Mouse (Mus musculus) cerebral cortex, adult 2 months (tissue): ENCODE measurements around the gene Zscan10.

ENCODE experiments used
- WGBS: fragments of 180-500 bp; shearing (Covaris S2); methylation state at CpG from one replicate; pipeline ENCODE4 v1.1.7; 2018; 5-methylcytosine and 5-hydroxymethylcytosine counted together

Zscan10 gene

DNA sequence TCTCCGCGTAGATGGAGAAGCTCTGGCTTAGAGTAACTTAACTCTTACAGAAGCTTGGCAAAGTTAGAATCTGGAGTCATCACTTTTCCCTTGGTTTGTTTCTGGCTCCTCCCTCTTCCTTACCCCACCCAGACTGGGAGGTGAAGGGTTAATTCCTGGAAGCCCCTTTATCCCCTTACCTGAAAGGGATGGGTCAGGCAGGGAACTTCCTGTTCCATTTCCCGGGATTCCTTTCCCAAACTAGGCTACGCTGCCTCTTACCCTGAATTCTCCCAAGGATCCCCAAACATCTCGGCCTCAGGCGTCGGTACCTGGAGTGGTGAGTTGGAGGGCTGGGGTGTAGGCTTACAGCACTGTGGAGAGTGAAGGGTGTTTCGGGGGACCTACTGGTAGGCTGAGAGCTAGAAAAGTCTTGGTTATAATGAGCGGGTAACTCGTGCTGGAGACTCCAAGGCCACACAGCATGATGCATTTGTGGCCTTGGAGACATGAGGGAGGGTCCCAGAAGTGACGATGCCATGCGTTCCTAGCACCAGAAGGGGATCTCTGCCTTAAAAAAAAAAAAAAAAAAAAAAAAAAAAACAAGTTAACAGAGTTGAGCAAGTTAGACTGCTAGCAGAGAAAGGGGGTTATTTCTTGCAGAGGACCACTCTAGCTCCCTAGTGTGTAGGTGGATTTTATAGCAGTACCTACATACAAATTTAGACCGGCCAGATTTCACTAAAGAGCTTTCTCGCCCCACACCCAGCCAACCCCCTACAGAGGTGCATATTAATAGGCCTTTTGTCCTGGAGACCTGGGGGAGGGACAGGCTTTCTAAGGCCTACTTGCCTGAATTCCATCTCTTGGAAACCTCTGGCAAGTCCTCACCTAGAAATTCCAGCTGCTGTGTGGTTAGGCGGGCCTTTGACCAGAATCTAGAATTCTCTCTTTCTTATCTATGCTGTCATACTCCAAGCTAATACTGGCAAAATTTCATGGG is at the start of gene Zscan10:
TSS of gene Zscan10 (plus strand) at position 216 of the 982 bp plus-strand sequence.
- 69% methylated on average over 15 of the region's 15 CpGs for WGBS

DNA sequence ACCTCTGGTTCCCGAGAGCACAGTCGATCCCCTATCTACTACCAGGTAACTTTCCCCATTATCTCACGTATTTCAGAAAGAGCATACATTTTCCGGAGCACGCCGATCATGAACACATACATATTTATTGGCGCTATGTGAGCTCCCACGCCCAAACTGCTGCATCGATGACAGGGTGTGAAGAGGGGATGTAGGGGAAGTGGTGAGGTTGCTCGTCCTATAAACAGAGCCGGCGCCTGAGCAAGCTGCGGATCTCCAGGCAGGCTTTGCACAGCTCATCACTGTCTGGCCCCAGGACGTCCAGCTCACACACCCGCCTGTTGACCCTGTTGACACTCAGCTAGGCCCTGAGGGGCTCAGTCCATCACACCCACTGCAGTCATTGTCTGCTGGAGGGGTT is 49.8 kb upstream of the Zscan10 start:
- WGBS: 2% methylated on average over 15 of the region's 15 CpGs

DNA sequence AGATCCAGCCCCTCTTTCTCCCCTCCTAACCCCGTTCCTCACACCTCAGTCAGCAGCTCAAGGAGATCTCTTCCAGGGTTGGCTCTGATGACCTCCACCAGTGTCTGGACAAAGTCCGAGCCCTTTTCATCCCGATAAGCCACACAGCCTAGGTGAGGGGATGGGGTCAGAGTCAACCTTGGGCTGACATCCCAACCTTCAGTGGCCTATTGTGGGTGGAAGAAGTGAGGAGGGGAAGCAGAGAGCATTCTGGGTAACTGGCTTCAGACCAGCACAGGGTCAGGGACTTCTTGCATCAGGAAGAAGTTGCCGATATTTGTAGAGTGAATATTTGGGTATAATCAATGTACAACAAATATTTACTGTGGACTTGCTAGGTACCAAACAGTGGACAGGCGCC is 48.7 kb upstream of the Zscan10 start:
- WGBS: 77% methylated on average over 5 of the region's 5 CpGs

DNA sequence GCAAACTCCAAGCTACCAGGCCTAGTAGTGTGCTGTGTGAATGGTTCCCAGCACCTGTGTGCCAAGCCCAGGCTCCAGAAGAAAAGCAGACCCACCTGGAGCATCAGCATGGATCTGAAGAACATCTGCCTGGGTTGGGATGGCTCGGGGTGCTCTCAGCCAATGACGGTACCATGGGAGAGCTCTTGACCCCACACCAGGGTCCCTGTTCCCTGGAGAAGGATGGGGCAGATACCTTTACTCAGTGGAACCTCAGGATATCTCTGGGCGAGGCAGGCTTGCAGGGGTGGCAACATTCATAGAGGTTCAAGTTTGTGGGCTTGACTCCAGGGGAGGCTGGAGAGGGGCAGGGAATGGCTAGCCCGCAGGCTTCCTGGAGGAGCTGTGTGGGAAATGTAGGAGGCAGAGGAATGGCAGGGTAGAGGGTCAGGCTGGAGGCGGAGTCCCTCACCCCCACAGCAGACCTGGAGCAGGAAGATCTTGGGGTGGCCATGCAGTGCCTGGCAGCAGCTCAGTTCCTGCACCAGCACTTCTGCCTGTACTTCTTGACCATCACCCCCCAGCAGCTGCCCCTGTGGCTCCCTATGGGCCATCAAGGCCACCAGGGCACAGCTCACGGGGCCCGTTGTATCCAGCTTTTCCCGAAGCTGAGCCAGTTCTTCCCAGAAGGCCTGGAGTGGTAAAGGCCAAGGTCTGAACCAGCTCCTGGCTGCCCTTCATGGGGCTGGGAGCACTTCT is 47.6 kb upstream of the Zscan10 start:
- WGBS: 87% methylated on average over 8 of the region's 8 CpGs

DNA sequence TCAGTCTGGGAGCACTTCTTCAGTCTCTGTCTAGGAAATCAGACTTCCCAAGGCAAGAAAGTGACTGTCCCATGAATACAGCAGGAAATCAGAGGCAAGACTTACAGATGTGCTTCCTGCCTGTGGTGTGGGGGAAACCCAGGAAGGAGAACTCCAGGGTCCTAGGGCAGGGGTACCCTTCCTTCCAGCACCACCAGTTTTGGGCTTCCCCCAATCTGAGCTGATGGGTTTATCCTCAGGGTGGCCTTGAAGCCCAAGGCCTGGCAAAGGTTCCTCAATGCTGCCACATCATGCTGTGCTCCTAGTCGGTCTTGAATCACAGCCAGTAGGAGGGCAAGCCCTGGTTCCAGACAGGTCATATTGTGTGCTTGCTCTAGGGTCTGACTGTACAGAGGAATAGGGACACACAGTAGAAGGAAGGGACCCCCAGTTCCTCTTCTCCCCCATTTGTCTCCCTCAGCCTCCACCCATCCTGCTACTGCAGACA is 47.0 kb upstream of the Zscan10 start:
- 78% methylated on average over 1 of the region's 1 CpGs for WGBS

DNA sequence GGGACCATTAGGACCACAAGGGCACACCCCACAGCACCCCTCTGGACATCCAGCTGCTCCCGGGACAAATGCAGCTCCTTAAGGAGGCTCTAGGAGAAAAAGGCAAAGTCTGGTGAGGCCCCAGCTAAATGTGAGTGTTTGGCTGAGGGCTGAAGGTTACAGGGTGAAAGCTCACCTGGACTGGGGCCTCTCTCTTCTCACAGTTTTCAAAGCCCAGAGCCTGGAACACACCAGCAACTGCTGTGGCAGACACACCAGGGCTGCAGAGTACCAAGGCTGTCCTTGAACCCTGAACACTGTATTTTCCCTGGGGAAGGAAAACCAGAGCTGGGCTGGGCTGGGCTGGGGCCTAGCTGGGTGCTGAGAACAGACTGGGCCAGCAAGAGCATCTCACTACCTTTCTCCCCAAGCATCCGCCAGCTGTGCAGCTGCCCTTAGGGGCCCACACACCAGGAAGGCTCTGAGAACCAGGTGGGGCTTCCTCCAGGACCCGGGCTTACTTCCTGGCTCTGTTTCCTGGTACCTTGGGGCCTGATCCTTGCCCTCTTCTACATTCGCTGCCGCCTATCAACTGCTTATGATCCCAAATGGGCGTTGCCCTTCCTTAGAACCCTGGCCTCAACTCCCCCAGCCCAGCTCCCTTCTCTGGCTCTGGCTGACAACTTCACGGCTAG is 45.3 kb upstream of the Zscan10 start:
- WGBS: 76% methylated on average over 7 of the region's 7 CpGs

DNA sequence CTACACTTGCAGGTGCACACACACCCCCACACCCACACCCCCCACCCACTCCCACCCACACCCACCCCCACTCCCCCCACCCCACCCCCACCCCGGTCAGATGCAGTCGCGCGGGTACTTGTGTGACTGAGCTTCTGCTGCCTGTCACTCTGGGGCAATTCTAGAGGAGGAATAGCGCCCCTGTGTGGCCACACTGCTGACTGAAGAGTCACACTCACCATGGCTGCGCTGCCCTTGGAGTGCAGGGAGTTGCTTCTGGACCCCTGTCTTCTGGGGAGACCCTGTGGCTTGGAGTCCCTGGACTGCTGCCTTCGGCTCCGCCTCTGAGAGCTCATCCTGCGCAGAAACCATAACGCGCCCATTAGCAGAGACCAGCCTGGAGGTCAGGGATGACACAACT is 40.9 kb upstream of the Zscan10 start:
- WGBS: 48% methylated on average over 11 of the region's 11 CpGs

DNA sequence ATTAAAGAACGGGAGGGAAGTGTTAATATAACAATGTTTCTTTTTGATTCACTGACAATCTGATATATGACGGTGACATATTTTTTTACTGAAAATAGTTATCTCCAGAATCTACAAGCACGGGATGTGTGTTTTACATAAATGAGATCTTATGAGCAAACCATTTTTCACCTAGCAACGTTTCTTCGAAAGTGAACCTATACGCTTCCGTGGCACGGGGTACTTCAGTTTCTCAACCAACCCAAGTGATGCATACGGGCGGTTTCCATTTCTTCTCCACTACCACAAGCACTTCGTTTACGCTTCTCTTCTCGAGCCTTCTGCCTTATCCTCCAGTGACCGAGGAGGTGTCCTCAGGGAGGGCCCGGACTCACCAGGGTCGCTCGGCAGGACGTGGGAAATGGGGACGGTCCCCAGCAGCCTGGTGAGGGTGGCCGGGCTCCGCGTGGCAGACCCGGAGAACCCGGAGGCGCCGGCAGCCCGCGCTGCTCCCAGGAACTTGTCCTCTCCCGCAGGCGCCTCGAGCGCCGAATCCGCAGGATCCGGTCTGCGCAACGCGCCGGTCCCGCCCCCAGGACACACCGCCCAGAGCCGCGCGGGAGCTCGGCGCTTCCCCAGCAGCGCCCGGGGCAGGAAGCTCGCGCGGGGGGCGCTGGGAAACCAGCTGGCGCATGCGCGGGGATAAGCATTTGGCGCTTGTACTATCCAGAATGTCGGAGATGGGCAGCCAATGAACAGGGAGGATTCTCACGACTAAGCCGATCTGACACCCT is 36.9 kb upstream of the Zscan10 start, which contains the start of gene Zfp213:
TSS of gene Zfp213 (minus strand) at position 644 of the 773 bp plus-strand sequence.
- under 1% methylated on average over 59 of the region's 59 CpGs for WGBS

DNA sequence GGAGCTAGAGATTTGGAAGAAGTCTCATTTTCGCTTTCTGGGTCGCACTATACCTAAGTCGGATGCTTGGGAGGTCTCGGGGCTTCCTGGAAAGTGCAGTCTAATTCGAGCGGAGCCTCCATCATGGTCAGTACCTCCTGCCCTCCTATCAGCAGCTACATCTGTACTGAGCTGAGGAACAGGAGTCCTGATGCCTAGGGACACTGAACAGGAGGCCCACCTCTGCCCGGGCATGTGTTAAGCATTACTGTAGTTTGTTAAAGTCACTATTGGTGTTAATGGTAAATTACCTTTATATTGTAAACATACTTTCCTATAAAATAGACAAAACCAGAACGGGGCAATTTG is 36.3 kb upstream of the Zscan10 start:
- WGBS: 2% methylated on average over 8 of the region's 8 CpGs

DNA sequence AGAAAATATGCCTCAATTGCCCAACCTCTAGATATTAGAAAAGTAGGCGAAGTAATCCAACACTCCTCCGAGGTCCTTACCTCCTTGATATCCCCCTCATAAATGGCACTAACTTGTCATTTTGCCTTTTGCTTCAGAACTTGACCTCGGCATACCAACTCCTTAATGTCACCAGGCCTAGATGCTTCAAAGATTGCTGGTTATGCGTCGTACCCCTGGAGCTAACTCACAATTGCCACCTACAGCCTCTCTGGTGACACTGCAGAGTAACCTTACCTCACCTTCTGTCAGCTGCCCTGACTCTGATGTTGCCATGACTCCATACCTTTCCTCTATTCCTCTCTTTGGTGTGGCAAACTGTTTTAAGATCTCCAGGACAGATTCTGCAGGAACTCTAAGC is 33.9 kb upstream of the Zscan10 start:
- 57% methylated on average over 5 of the region's 5 CpGs for WGBS

DNA sequence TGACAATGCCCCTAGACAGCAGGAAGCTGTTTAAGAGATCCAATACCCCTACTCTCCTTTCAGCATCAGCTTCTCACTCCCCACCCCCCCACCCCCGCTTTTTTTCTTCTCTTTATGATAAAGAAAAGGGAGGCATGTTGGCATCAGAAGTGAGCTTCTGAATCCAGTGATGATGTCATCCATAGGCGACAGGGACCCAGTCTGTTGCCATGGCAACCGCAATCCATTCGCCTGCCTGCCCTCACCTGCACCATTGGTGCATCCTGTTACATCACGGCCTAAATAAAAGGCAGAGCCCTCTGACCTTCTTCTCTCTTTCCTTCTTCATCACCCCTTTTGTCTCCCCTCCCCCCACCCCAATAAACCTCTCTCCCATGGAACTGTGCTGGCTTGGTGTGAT is 32.3 kb upstream of the Zscan10 start:
- WGBS: 23% methylated on average over 5 of the region's 5 CpGs

DNA sequence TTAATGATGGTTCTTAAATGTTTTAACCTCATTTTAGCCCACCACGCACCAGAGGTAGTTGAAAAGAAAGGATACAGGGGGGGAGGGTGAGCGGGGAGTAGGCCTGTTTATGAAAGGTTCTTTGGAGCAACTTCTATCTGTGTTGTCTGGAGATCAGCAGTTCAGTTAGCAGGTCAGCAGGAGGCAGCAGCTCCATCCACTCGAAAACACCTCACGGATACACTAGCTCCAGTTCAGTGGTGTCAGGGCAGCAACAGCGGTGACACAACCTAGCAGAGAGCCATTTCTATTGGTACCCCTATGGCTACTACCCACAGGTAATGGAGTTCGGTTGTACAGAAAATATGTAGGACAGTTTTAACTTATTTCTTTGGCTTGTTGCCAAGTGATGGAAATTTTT is 30.6 kb upstream of the Zscan10 start:
- WGBS: 34% methylated on average over 6 of the region's 6 CpGs

DNA sequence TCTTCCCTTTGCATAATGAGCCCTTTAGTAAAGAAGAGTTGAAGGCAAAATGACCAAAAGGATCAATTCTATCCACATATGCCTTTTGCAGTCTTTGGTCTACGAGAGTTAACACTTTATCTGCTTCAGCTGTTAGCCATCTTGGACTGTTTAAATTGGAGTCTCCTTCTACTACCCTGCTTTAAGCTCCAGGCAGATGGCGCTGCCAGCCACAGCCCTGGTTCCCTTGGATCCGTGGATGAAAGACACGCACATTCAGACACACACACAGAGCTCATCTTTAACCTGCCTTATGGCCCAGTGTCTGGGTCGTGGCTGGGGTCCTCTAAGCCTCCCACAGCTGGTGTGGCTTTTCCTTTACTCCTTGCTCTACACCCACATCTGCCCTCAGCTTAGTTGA is 29.6 kb upstream of the Zscan10 start:
- WGBS: 8% methylated on average over 5 of the region's 5 CpGs

DNA sequence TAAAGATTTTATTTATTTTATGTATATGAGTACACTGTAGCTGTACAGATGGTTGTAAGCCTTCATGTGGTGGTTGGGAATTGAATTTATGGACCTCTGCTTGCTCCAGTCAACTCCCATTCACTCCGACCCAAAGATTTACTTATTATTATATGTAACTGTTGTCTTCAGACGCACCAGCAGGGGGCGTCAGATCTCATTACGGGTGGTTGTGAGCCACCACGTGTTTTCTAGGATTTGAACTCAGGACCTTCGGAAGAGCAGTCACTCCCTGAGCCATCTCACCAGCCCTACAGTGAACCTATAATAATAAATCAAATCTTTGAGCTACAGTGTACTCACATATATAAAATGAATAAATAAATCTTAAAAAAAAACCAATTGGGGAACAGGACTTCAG is 28.6 kb upstream of the Zscan10 start:
- 85% methylated on average over 6 of the region's 6 CpGs for WGBS

DNA sequence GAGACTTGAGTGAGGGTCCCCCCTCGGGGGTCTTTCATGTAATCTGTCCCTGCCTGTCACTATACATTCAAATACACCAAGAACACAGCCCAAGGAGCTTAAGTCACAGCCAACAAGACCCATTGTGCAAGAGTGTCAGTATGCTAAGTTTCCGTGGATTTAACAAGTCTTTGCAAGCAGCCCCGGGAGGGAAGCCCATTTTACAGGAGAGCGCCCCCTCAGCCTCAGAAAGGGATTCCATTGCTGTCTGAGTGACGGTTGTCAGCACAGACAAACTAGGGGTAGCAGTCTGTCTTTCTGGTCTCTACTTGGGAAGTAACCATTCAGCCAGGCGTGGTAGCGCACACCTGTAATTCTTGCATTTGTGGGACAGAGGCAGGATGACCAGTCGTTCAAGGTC is 26.5 kb upstream of the Zscan10 start:
- 95% methylated on average over 8 of the region's 8 CpGs for WGBS

DNA sequence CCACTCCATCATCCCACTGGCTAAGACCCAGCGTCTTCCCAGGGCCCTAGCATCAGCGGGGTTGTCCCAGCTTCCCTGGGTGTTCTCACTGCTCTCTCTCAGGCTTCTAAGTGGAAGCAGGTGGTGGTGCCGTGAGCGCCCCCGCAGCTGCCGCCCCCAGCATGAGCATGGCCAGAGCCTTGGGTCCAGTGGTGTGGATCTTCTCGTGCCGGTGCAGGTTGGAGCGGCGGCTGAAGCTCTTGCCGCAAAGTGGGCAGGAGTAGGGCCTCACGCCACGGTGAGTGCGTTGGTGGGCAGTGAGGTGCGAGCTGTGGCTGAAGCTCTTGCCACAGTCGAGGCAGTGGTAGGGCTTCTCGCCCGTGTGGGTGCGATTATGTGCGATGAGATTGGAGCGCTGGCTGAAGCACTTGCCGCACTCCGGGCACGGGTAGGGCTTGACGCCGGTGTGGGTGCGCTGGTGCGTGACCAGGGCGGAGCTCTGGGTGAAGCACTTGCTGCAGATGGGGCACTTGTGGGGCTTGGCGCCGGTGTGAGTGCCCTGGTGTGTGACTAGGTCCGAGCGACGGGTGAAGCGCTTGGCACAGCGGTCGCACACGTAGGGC is 24.6 kb upstream of the Zscan10 start:
- 94% methylated on average over 38 of the region's 38 CpGs for WGBS

DNA sequence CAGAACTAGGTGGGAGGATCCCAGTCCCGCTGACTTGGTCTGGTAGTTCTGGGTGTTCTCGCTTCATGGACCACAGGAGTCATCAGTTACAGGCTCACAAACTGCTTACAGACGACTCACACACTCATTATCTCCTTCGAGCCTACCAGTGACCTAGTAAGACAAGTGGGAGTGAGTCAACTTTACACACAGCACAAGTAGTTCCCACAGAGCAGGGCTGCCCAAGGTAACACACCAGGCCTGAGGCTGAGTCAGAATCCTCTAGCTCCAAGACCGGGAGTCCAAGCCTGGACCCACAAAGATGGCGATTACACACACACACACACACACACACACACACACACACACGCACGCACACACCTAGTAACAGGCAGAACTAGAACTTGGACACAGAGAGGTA is 15.9 kb upstream of the Zscan10 start:
- WGBS: 83% methylated on average over 8 of the region's 8 CpGs

DNA sequence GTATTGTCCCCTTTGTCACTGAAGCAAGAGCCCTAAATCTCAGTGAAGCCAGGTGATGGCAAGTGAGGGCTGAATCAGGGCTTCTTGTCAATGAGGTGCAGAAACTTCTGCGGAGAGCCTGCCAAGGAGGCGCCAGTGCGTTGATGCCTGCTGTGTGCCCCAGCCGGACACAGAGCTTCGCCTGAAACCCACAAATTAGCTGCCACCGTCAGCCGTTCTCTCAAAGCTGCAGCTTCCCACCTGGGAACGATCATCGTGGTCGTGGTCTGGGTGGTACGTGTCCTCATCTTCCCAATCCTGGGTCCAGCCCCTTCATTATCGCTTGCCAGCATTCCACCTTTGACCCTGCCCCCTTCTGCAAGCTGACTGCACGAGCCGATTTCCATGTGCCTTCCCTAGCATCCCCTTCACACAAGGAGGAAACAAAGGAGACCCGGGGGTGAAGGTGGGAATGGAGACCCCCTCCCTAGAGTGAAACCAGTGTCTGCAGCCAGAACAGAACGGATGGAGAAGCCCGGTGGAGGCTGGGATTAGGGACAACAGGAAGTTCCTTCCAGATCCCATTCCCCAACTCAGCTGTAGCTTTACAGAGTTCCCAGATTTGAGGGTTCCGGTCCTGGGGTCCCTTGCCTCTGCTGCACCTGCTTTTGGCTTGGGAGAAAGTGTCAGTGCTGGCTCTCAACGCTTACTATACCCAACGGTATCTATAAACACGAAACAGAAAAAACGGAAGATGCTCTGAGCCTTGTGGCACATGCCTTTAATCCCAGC is 14.8 kb upstream of the Zscan10 start:
- 0% methylated on average over 22 of the region's 22 CpGs for WGBS

DNA sequence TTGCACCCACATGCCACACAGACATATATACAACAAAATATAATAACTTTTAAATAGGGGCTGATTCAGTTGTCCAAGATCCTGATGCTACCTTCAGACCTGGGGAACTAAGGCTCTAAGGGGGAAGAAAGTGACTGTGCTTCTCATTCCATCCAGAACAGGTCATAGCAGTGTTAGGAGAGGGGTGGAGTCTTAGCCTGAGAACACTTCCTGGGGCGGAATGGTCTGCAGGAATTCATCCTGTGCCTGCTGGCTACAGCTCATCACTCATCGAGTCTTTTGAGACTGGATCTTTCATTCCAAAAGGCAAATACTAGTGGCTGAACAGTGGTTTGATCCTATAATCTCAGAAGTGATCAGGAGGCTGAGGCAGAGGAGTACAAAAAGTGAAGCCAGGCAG is 13.4 kb upstream of the Zscan10 start:
- 60% methylated on average over 2 of the region's 2 CpGs for WGBS
